Mouse (Mus musculus): ENCODE data around the gene Npat.

DNA sequence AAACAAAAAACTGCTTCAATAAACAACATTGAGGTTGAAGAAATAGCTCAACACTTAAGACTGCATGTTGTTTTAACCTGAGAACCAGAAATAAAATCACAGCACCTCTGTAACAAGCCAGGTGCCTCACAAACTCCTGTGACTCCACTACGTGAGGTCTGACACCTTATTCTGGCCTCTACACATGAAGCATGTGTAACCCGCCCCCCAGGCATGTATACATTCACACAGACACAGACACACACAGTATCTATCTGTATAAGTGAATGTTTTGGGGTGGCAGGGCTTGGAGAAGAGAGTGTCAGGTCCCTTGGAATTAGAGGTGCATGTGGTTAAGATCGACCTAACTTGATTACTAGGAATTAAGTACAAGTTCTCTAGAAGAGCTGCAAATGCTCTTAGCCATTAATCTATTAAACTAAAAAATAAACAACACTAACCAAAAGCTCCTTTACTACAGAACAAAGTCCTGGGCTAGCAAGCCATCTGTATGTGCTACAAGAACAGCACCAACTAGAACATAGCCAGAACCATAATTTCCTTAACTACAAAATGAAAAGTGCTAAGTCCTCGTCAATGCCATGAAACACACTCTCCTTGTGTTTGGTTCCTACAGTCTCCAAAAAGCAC lies 60.2 kb downstream of the Npat start:
- no peak for TF ChIP-seq POLR2A (IDR thresholded peaks at IDR 0.05; ENCODE audit: control insufficient read depth, low read depth, low read length)
- TF ChIP-seq CTCF (IDR thresholded peaks at IDR 0.05; ENCODE audit: control insufficient read depth, insufficient read depth, insufficient replicate concordance, low read depth, low read length) = no peak
